Mouse (Mus musculus): ENCODE measurements at regions not wholly inside any gene's neighbourhood (a gene's known extent, or its start where the extent isn't known, plus 50 kb on each side); places are given as distances from the start of the nearest gene placed in this dataset.

GRCm38 (mm10) chrX:57954594-57955185 is 67.8 kb upstream of the Zic3 start:
- TF ChIP-seq GATA1 (IDR thresholded peaks at IDR 0.05; ENCODE audit: low read length) (no peak), TAL1 (IDR thresholded peaks at IDR 0.05; ENCODE audit: low read length) (no peak)
